Mouse (Mus musculus) MEL (cell line): Measurements from ENCODE around the gene Ngp. TPM values are rescaled to one million over a fixed set of nuclear protein-coding genes. Genes with fewer than 3 reads are reported as not detected.
A peak's percentile ranks its signal among the peaks of the same experiment; 100 is the strongest.

ENCODE experiments used
- BHLHE40 ChIP-seq: IDR thresholded peaks from 2 replicates; pipeline ENCODE4 v1.6.1; 2012; ENCODE audit warnings: low read depth, mild to moderate bottlenecking, inconsistent platforms, low read length, improper control_type of control experiment, borderline replicate concordance
- CHD2 ChIP-seq: IDR thresholded peaks from 2 replicates; pipeline ENCODE4 v1.6.1; 2011; ENCODE audit warnings: low read length, improper control_type of control experiment
- E2F4 ChIP-seq: IDR thresholded peaks from 2 replicates; pipeline ENCODE4 v1.6.1; 2011; ENCODE audit warnings: low read depth, low read length, improper control_type of control experiment, borderline replicate concordance
- ELF1 ChIP-seq: IDR thresholded peaks from 2 replicates; pipeline ENCODE4 v1.6.1; 2014; ENCODE audit warnings: low read depth, mild to moderate bottlenecking, inconsistent platforms, low read length, improper control_type of control experiment, moderate library complexity
- EP300 ChIP-seq, 2 experiments: IDR thresholded peaks; 2 replicates each; pipeline ENCODE4 v1.6.1; 2011; ENCODE audit warnings: improper control_type of control experiment in 2 of 2, low read length in 2 of 2, low read depth in 1 of 2, mild to moderate bottlenecking in 1 of 2
- GABPA ChIP-seq: IDR thresholded peaks from 2 replicates; pipeline ENCODE4 v1.6.1; 2012; ENCODE audit warnings: low read depth, mild to moderate bottlenecking, inconsistent platforms, low read length, improper control_type of control experiment, moderate library complexity
- GATA1 ChIP-seq: IDR thresholded peaks from 2 replicates; pipeline ENCODE4 v1.6.1; 2011; ENCODE audit warnings: low read depth, low read length, improper control_type of control experiment
- HCFC1 ChIP-seq: IDR thresholded peaks from 2 replicates; pipeline ENCODE4 v1.6.1; 2012; ENCODE audit warnings: low read depth, mild to moderate bottlenecking, inconsistent platforms, low read length, improper control_type of control experiment, moderate library complexity
- JUND ChIP-seq: IDR thresholded peaks from 2 replicates; pipeline ENCODE4 v1.6.1; 2011; ENCODE audit warnings: low read depth, mild to moderate bottlenecking, improper control_type of control experiment, low read length
- MYB ChIP-seq: IDR thresholded peaks from 2 replicates; pipeline ENCODE4 v1.6.1; 2011; ENCODE audit warnings: mild to moderate bottlenecking, low read depth, low read length, improper control_type of control experiment
- MYC ChIP-seq: IDR thresholded peaks from 2 replicates; pipeline ENCODE4 v1.6.1; 2011; ENCODE audit warnings: low read depth, mild to moderate bottlenecking, low read length, improper control_type of control experiment, moderate library complexity
- NELFE ChIP-seq: IDR thresholded peaks from 2 replicates; pipeline ENCODE4 v1.6.1; 2011; ENCODE audit warnings: low read depth, low read length, improper control_type of control experiment
- POLR2A ChIP-seq, 2 experiments: IDR thresholded peaks; 2 replicates each; pipeline ENCODE4 v1.6.1; 2011 to 2012; ENCODE audit warnings: low read length in 2 of 2, mild to moderate bottlenecking in 2 of 2, control low read depth in 1 of 2, improper control_type of control experiment in 1 of 2, low read depth in 1 of 2, moderate library complexity in 1 of 2; ENCODE audit not compliant: control insufficient read depth in 1 of 2, insufficient read depth in 1 of 2, poor library complexity in 1 of 2
- POLR2AphosphoS2 ChIP-seq: IDR thresholded peaks from 2 replicates; pipeline ENCODE4 v1.6.1; 2011; ENCODE audit warnings: low read length, improper control_type of control experiment
- RCOR1 ChIP-seq: IDR thresholded peaks from 2 replicates; pipeline ENCODE4 v1.6.1; 2012; ENCODE audit warnings: low read depth, mild to moderate bottlenecking, inconsistent platforms, low read length, improper control_type of control experiment
- SIN3A ChIP-seq: IDR thresholded peaks from 2 replicates; pipeline ENCODE4 v1.6.1; 2012; ENCODE audit warnings: low read length, improper control_type of control experiment, inconsistent platforms
- SMC3 ChIP-seq: IDR thresholded peaks from 2 replicates; pipeline ENCODE4 v1.6.1; 2011; ENCODE audit warnings: low read depth, low read length, improper control_type of control experiment
- TAL1 ChIP-seq: IDR thresholded peaks from 2 replicates; pipeline ENCODE4 v1.6.1; 2012; ENCODE audit warnings: mild to moderate bottlenecking, inconsistent platforms, low read length, moderate library complexity, mixed read lengths
- TBP ChIP-seq: IDR thresholded peaks from 2 replicates; pipeline ENCODE4 v1.8.0; 2011; ENCODE audit warnings: low read depth, low read length, improper control_type of control experiment
- TCF12 ChIP-seq: IDR thresholded peaks from 2 replicates; pipeline ENCODE4 v1.6.1; 2014; ENCODE audit warnings: low read depth, mild to moderate bottlenecking, inconsistent platforms, low read length, improper control_type of control experiment, moderate library complexity
- UBTF ChIP-seq: IDR thresholded peaks from 2 replicates; pipeline ENCODE4 v1.6.1; 2012; ENCODE audit warnings: low read depth, mild to moderate bottlenecking, inconsistent platforms, low read length, improper control_type of control experiment, moderate library complexity, borderline replicate concordance; ENCODE audit not compliant: insufficient read depth
- USF1 ChIP-seq: IDR thresholded peaks from 2 replicates; pipeline ENCODE4 v1.6.1; 2014; ENCODE audit warnings: low read depth, mild to moderate bottlenecking, inconsistent platforms, low read length, improper control_type of control experiment, moderate library complexity
- USF2 ChIP-seq, 2 experiments: IDR thresholded peaks; 2 replicates each; pipeline ENCODE4 v1.6.1; 2011 to 2012; ENCODE audit warnings: improper control_type of control experiment in 2 of 2, low read length in 2 of 2, borderline replicate concordance in 1 of 2, inconsistent platforms in 1 of 2, low read depth in 1 of 2, mild to moderate bottlenecking in 1 of 2; ENCODE audit not compliant: insufficient read depth in 1 of 2
- ZC3H11A ChIP-seq: IDR thresholded peaks from 2 replicates; pipeline ENCODE4 v1.6.1; 2012; ENCODE audit warnings: low read depth, mild to moderate bottlenecking, inconsistent platforms, low read length, improper control_type of control experiment
- ZMIZ1 ChIP-seq: IDR thresholded peaks from 2 replicates; pipeline ENCODE4 v1.6.1; 2012; ENCODE audit warnings: low read depth, mild to moderate bottlenecking, inconsistent platforms, low read length, improper control_type of control experiment, moderate library complexity
- polyA plus RNA-seq, 2 experiments: library from polyadenylated mRNA; stranded (reverse) in 1 of 2; unstranded in 1 of 2; fragments of >175 nt in 1 of 2; fragments of >200 nt in 1 of 2; gene quantifications; 2 replicates each; pipeline versions ENCODE4 v1.2.1 to v1.2.4; 2012; ENCODE audit warnings: low replicate concordance in 2 of 2, low read depth in 1 of 2; ENCODE audit not compliant: insufficient read length in 2 of 2, insufficient read depth in 1 of 2, missing spikeins in 1 of 2
- total RNA-seq: library from RNA; depleted of rRNA; stranded (reverse); fragments of 300-350 nt; gene quantifications from 2 replicates; pipeline ENCODE4 v1.2.3, GENCODE M21; 2012

Ngp gene
- total and polyA plus RNA-seq, 3 experiments, result not detected

- TF ChIP-seq UBTF (0 out of 2 replicates have a peak, but pooled peaks have one; percentile 43), ELF1 (peak; percentile 88), USF2 (IDR thresholded peaks at IDR 0.05; ENCODE audit: borderline replicate concordance in 1 of 2, insufficient read depth in 1 of 2, low read depth in 1 of 2, low read length in 2 of 2) (no peak), TBP (peak; percentile 72), TCF12 (no peak), SIN3A (peak; percentile 98), BHLHE40 (no peak), TAL1 (no peak), NELFE (peak; percentile 93), ZMIZ1 (peak; percentile 64; the same call in 1 of the 2 replicates), USF1 (peak; percentile 90), GABPA (no peak), HCFC1 (peak; percentile 96), GATA1 (no peak), EP300 (IDR thresholded peaks at IDR 0.05; ENCODE audit: low read depth in 1 of 2, low read length in 2 of 2) (0 out of 4 replicates have a peak, but pooled peaks of 1 of the 2 experiments have one; percentile 3), JUND (no peak), MYB (no peak), RCOR1 (no peak), MYC (peak; percentile 45; the same call in 1 of the 2 replicates), POLR2A (IDR thresholded peaks at IDR 0.05; ENCODE audit: control insufficient read depth in 1 of 2, insufficient read depth in 1 of 2, low read depth in 1 of 2, low read length in 2 of 2, poor library complexity in 1 of 2) (peak; percentile 67 to 93), SMC3 (no peak), ZC3H11A (no peak), E2F4 (no peak), CHD2 (peak; percentile 62), POLR2AphosphoS2 (peak; percentile 93)
Measured at GRCm38 (mm10) chr9:110408099-110408773, 11.3 kb upstream of the Ngp start, which contains the start of gene Ptpn23 (continued).
